Mouse (Mus musculus) neural tube, embryonic 14.5 days (tissue): ENCODE results near the gene Cep170b. TPM values are rescaled to one million over a fixed set of nuclear protein-coding genes. Genes with fewer than 3 reads are reported as not detected.

Experiments
- ATAC-seq: fragments of 200-750 bp; cut with Nextera tagmentation; 2 replicates; pipeline ENCODE4 v1.8.0; 2017; ENCODE audit warnings: low read depth, mild to moderate bottlenecking, moderate TSS enrichment, moderate library complexity
- H3K27ac ChIP-seq: fragments of 300-500 bp; sonication (generic); 2 replicates; pipeline ENCODE4 v1.5.1; 2014; ENCODE audit warnings: low read depth, mild to moderate bottlenecking, control low read depth, low read length, moderate library complexity, mixed read lengths
- H3K27me3 ChIP-seq: fragments of 300-500 bp; sonication (generic); 2 replicates; pipeline ENCODE4 v1.6.1; 2014; ENCODE audit warnings: low read length; ENCODE audit not compliant: control insufficient read depth, insufficient read depth
- H3K36me3 ChIP-seq: fragments of 300-500 bp; sonication (generic); 2 replicates; pipeline ENCODE4 v1.6.1; 2014; ENCODE audit warnings: low read length, mixed read lengths; ENCODE audit not compliant: control insufficient read depth, insufficient read depth
- H3K4me1 ChIP-seq: fragments of 300-500 bp; sonication (generic); 2 replicates; pipeline ENCODE4 v1.6.1; 2014; ENCODE audit warnings: low read length; ENCODE audit not compliant: control insufficient read depth, insufficient read depth
- H3K4me2 ChIP-seq: fragments of 300-500 bp; sonication (generic); 2 replicates; pipeline ENCODE4 v1.6.1; 2014; ENCODE audit warnings: mild to moderate bottlenecking, low read depth, low read length, control low read depth
- H3K4me3 ChIP-seq: fragments of 300-500 bp; sonication (generic); 2 replicates; pipeline ENCODE4 v1.5.1; 2014; ENCODE audit warnings: low read depth, low read length, control low read depth, mixed read lengths
- H3K9ac ChIP-seq: fragments of 300-500 bp; sonication (generic); replicated peaks from 2 replicates; pipeline ENCODE4 v1.6.1; 2014; ENCODE audit warnings: low read depth, mild to moderate bottlenecking, control low read depth, low read length, mixed read lengths
- H3K9me3 ChIP-seq: fragments of 300-500 bp; sonication (generic); 2 replicates; pipeline ENCODE4 v1.6.1; 2016; ENCODE audit warnings: low read length; ENCODE audit not compliant: control insufficient read depth
- WGBS: fragments of 180-500 bp; shearing (Covaris S2); extraction: QIAGEN DNeasy Blood & Tissue Kit; methylation state at CpG from one replicate; pipeline ENCODE4 v1.1.7; 2014; 5-methylcytosine and 5-hydroxymethylcytosine counted together
- polyA plus RNA-seq: library from polyadenylated mRNA; unstranded; fragments of >200 nt; fragmentation: Nextera tagmentation; extraction: Ambion mirVana; gene quantifications from 2 replicates; pipeline ENCODE4 v1.2.1, GENCODE M21; 2014

Cep170b gene
- 33.2 and 36.1 TPM in 2 replicates for polyA plus RNA-seq

GRCm38 (mm10) chr12:112720216-112720615 lies at the start of gene Cep170b:
TSS of gene Cep170b (plus strand) at chr12:112720455.
- H3K4me3 ChIP-seq, result peak within 1 kb of the TSS; percentile 81
- peak within 1 kb of the TSS; percentile 22; the same call in 1 of the 2 replicates for H3K27ac ChIP-seq
- WGBS, result 75% methylated on average over 6 of the region's 6 CpGs
- no peaks in the 10 kb centered on the region for H3K36me3 ChIP-seq
- H3K4me1 ChIP-seq, result peaks cover 14% of the 10 kb centered on the region
- peaks cover 5% of the 10 kb centered on the region for H3K27me3 ChIP-seq
- peak within 1 kb of the TSS; percentile 86 for H3K4me2 ChIP-seq
- H3K9ac ChIP-seq, result peak within 1 kb of the TSS; percentile 93; the same call in 1 of the 2 replicates
- H3K9me3 ChIP-seq, result no peaks in the 10 kb centered on the region
- ATAC-seq, result no peak

DNA sequence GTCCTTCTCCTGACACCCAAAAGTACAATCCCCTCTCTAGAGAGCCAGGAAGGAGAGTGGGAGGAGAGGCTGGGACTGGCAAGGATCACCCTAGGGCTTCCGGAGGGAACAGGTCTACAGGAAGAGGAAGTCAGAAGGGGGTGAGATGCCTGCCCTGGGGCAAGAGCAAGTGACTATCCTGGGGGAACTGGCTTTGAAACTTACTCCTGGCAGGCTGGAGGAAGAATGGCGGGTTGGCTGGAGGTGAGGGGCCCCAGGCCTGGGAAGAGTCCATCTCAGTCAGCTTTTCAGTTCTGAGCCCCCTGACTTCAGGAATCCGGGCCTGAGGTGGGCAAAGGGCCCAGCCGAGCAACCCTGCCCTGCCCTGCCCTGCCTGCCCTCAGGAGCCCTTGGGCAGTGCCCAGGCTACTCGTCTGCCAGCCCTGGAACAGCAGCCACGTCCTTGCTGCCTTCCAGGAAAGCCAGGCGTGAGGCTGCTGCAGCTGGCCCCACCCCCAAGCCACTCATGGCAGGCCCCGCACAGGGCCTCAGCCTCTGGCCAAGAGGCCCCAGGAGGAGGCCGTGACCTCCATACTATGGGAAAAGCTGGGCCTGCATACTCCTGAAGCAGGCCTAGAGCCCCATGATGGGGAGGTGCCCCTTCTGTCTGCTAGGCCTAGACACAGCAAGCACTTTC lies 49.4 kb upstream of the Cep170b start:
- Histone ChIP-seq H3K9ac (no peak overlapping the region), H3K9me3 (no peaks in the 10 kb centered on the region), H3K27ac (no peak overlapping the region), H3K36me3 (peaks cover 22% of the 10 kb centered on the region; the same call in 1 of the 2 replicates), H3K4me3 (no peak overlapping the region), H3K27me3 (no peaks in the 10 kb centered on the region), H3K4me2 (peak overlapping the region; percentile 74; the same call in 1 of the 2 replicates), H3K4me1 (peaks cover 54% of the 10 kb centered on the region)
- ATAC-seq, result no peak
- 43% methylated on average over 9 of the region's 9 CpGs for WGBS

DNA sequence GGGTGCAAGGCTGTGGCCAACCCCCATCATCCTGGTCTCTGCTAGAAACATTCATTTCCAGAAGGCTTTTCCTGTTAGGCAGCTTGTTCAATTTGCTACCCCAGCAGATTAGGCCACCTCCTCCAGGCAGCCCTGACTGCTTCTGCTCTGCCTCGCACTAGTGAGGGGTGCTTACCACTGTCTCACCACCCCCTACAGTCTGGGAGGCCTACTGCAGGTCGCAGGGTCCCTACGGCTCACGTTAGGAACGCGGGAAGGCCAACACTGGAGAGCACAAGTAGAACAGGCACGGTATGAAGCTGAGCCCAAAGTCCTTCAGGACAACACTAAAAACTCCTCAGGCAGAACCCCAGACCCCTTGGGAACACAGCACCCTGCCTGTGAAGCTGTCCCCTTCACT lies 48.4 kb upstream of the Cep170b start:
- 80% methylated on average over 7 of the region's 7 CpGs for WGBS
- ATAC-seq, result no peak
- Histone ChIP-seq H3K4me2 (peak overlapping the region; percentile 74), H3K36me3 (peaks cover 22% of the 10 kb centered on the region; the same call in 1 of the 2 replicates), H3K27ac (no peak overlapping the region), H3K9me3 (no peaks in the 10 kb centered on the region), H3K9ac (peak overlapping the region; percentile 90; the same call in 1 of the 2 replicates), H3K4me3 (peak overlapping the region; percentile 10; the same call in 1 of the 2 replicates), H3K27me3 (no peaks in the 10 kb centered on the region), H3K4me1 (peaks cover 44% of the 10 kb centered on the region)

DNA sequence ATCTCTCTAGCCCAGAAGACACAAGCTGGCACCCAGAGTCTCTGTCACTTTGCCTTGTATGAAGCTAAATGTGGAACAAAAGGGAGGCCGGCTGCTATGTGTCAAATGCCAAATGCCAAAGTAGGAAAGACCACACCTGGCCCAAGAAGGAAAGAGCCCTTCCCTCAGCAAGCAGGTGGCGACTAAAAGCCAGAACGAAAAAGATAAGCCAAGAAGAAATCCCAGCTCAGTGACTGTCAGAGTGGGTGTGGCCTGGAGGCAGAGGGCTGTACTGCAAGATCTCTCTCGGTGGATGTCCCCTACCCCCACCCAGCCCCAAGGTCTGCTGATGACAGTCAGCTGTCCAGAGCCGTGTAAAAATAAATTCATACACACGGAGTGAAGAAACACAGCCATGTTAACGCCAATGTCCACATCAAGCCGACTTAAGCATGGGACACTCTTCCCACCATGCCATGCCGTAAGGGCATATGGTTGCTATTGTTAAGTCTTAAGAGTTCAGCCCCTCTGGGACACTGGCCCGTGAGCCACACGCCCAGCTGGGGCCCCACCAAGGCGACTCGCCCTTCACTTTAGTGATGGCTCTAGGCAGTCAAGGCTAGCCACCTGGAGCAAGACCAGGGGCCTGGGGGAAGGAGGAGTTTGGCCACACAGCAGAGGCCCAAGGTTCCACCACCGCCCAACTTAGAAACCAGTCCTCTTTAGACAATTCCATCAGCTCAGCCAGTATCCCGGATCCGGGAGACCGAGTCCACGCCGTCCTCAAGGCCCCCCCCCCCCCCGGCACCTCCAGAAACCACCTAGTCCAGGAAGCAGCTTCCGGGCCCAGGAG lies 47.3 kb upstream of the Cep170b start:
- ATAC-seq, result peak; percentile 12; the same call in 1 of the 2 replicates
- H3K4me1 ChIP-seq, result peaks cover 34% of the 10 kb centered on the region

GRCm38 (mm10) chr12:112673576-112674091 lies 46.6 kb upstream of the Cep170b start:
- Histone ChIP-seq H3K4me1 (peaks cover 32% of the 10 kb centered on the region), H3K4me3 (peak overlapping the region; percentile 87), H3K27me3 (0 out of 2 replicates have a peak, but pooled peaks cover 2% of the 10 kb centered on the region), H3K9ac (peak overlapping the region; percentile 90), H3K4me2 (peak overlapping the region; percentile 74), H3K36me3 (peaks cover 12% of the 10 kb centered on the region; the same call in 1 of the 2 replicates), H3K27ac (peak overlapping the region; percentile 89), H3K9me3 (no peaks in the 10 kb centered on the region)
- 0% methylated on average over 45 of the region's 68 CpGs for WGBS
- ATAC-seq, result peak; percentile 5; the same call in 1 of the 2 replicates

More for the DNA sequence above, 47.3 kb upstream of the Cep170b start:
- peak overlapping the region; percentile 90 for H3K9ac ChIP-seq
- no peaks in the 10 kb centered on the region for H3K27me3 ChIP-seq
- peaks cover 19% of the 10 kb centered on the region; the same call in 1 of the 2 replicates for H3K36me3 ChIP-seq
- WGBS, result 5% methylated on average over 17 of the region's 21 CpGs
- H3K4me2 ChIP-seq, result peak overlapping the region; percentile 74
- peak overlapping the region; percentile 87 for H3K4me3 ChIP-seq
- H3K27ac ChIP-seq, result peak overlapping the region; percentile 89
- no peaks in the 10 kb centered on the region for H3K9me3 ChIP-seq

DNA sequence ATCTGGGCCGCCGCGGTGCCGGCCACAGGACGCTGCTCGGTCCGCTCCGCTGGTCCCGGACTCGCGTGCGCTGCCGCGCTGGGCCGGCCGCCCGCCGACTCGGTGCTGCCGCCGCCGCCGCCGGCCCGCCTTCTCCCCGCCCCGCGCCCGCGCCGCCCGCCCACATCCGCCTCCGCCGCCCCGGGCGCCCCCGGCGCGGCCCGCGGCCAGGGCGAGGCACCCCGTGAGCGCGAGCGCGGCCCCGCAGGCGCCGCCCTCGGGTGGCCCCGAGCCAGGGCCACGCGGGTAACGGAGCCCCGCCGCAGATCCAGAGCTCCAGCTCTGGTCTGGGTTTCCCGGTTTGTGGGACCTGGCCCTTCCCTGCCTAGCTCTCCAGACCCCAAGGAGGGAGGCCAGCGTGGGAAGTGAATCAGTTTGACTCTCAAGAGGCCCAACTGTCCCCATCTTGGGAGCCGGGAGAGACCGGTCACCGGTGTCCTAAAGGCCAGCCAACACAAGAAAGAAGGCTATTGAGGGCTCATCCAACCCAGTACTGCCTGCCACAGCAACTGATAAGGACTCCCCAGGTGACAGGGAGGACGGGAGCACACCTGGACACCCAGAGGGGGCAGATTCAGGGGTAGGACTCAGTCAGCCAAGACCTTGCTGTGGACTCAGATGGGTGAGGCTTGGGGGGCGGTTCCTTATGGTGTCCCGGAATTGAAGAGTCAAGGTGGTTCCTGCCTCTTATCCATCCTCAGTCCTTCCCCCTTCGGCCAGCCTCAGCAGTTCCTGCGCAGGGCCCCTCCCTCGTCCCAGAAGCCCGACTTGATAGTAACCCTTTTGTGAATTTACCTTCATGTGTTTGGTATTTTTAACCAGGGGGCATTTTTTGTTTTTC lies 45.9 kb upstream of the Cep170b start, which contains the start of gene Akt1:
Akt1 (minus strand) TSS at position 753 of the 880 bp plus-strand sequence.
- Histone ChIP-seq H3K4me3 (peak within 1 kb of the TSS; percentile 87), H3K27me3 (peaks cover 7% of the 10 kb centered on the region; the same call in 1 of the 2 replicates), H3K36me3 (peaks cover 7% of the 10 kb centered on the region; the same call in 1 of the 2 replicates), H3K4me1 (peaks cover 40% of the 10 kb centered on the region), H3K4me2 (peak within 1 kb of the TSS; percentile 74), H3K9me3 (no peaks in the 10 kb centered on the region), H3K9ac (peak within 1 kb of the TSS; percentile 90), H3K27ac (peak within 1 kb of the TSS; percentile 89)
- WGBS, result under 1% methylated on average over 45 of the region's 70 CpGs
- ATAC-seq, result 0 out of 2 replicates have a peak, but pooled peaks have one; percentile 10

DNA sequence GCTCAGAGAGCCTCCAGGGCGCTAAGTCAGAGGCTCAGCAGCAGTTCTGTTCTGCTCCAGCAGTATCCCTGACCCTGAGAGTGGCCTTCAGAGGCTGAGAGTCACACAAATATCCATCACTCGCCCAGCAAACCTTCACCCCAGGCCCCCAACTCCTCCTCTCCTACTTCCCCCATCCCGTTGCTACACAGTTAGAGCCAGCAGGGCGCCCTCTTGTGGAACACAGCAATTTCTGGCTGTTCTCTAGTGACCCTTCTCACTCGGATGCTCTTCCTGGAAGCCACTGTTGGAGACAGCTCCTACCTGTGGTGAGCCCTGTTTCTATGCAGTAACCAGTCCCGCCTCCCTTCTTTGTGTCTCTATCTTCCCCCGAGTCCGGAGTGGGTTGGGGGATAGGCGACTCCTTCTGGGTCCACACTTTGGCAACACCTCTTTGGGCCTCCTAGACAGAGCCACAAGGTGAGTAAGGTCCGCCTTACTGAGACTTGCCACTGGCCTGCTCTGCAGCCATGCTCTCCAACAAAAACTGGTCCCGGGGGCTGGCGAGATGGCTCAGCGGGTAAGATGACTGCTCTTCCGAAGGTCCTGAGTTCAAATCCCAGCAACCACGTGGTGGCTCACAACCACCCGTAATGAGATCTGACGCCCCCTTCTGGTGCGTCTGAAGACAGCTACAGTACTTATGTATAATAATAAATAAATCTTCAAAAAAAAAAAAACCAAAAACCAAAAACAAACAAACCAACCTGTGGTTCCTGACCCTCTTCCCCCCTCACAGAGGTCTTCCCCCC lies 44.8 kb upstream of the Cep170b start:
- Histone ChIP-seq H3K4me1 (peaks cover 43% of the 10 kb centered on the region), H3K36me3 (no peaks in the 10 kb centered on the region), H3K9me3 (no peaks in the 10 kb centered on the region), H3K4me2 (peak overlapping the region; percentile 74; the same call in 1 of the 2 replicates), H3K9ac (no peak overlapping the region), H3K27me3 (peaks cover 17% of the 10 kb centered on the region), H3K27ac (peak overlapping the region; percentile 89), H3K4me3 (0 out of 2 replicates have a peak overlapping the region, but pooled peaks have one; percentile 87)
- WGBS, result 15% methylated on average over 18 of the region's 18 CpGs
- ATAC-seq, result peak; percentile 50
